Mouse (Mus musculus) MEL (cell line): Measurements from ENCODE around the gene Erbin. TPM values are rescaled to one million over a fixed set of nuclear protein-coding genes. Genes with fewer than 3 reads are reported as not detected.

ENCODE experiments used
- DNase-seq: peaks from one replicate; pipeline ENCODE4 v3.0.0; 2011; ENCODE audit warnings: low read depth, low spot score
- H3K27ac ChIP-seq: 2 replicates; pipeline ENCODE4 v1.5.1; 2012; ENCODE audit warnings: low read depth, mild to moderate bottlenecking, control low read depth, low read length, moderate library complexity; ENCODE audit not compliant: control insufficient read depth
- H3K27me3 ChIP-seq, 2 experiments: fragments of 150-350 bp in 1 of 2; sonication (generic) in 1 of 2; 2 replicates each; pipeline ENCODE4 v1.6.1; 2012; ENCODE audit warnings: low read length in 2 of 2, mild to moderate bottlenecking in 2 of 2, improper control_type of control experiment in 1 of 2, moderate library complexity in 1 of 2; ENCODE audit not compliant: insufficient read depth in 2 of 2, control insufficient read depth in 1 of 2
- H3K36me3 ChIP-seq, 2 experiments: 2 replicates each; pipeline ENCODE4 v1.6.1; 2012 to 2014; ENCODE audit warnings: low read length in 2 of 2, improper control_type of control experiment in 1 of 2, inconsistent platforms in 1 of 2, mild to moderate bottlenecking in 1 of 2; ENCODE audit not compliant: insufficient read depth in 2 of 2, control insufficient read depth in 1 of 2
- H3K4me1 ChIP-seq, 2 experiments: fragments of 150-350 bp in 1 of 2; sonication (generic) in 1 of 2; 2 replicates each; pipeline ENCODE4 v1.6.1; 2012; ENCODE audit warnings: low read length in 2 of 2, improper control_type of control experiment in 1 of 2, mild to moderate bottlenecking in 1 of 2; ENCODE audit not compliant: insufficient read depth in 2 of 2, control insufficient read depth in 1 of 2
- H3K4me3 ChIP-seq, 2 experiments: fragments of 150-350 bp in 1 of 2; sonication (generic) in 1 of 2; 2 replicates each; pipeline ENCODE4 v1.5.1; 2012; ENCODE audit warnings: low read depth in 2 of 2, low read length in 2 of 2, mild to moderate bottlenecking in 2 of 2, moderate library complexity in 2 of 2, control low read depth in 1 of 2, improper control_type of control experiment in 1 of 2; ENCODE audit not compliant: control insufficient read depth in 1 of 2, insufficient read depth in 1 of 2
- H3K79me2 ChIP-seq: 2 replicates; pipeline ENCODE4 v1.6.1; 2012; ENCODE audit warnings: mild to moderate bottlenecking, low read length, moderate library complexity; ENCODE audit not compliant: control insufficient read depth, poor library complexity, insufficient read depth
- H3K9ac ChIP-seq: 2 replicates; pipeline ENCODE4 v1.6.1; 2012; ENCODE audit warnings: low read depth, mild to moderate bottlenecking, control low read depth, low read length, moderate library complexity; ENCODE audit not compliant: control insufficient read depth, poor library complexity, severe bottlenecking
- H3K9me3 ChIP-seq: fragments of 150-350 bp; sonication (generic); replicated peaks from 2 replicates; pipeline ENCODE4 v1.6.1; 2012; ENCODE audit warnings: mild to moderate bottlenecking, low read length, improper control_type of control experiment, moderate library complexity; ENCODE audit not compliant: insufficient read depth
- BHLHE40 ChIP-seq: IDR thresholded peaks from 2 replicates; pipeline ENCODE4 v1.6.1; 2012; ENCODE audit warnings: low read depth, mild to moderate bottlenecking, inconsistent platforms, low read length, improper control_type of control experiment, borderline replicate concordance
- CHD1 ChIP-seq: IDR thresholded peaks from 2 replicates; pipeline ENCODE4 v1.6.1; 2012; ENCODE audit warnings: low read depth, mild to moderate bottlenecking, inconsistent platforms, low read length, improper control_type of control experiment
- CHD2 ChIP-seq: IDR thresholded peaks from 2 replicates; pipeline ENCODE4 v1.6.1; 2011; ENCODE audit warnings: low read length, improper control_type of control experiment
- E2F4 ChIP-seq: IDR thresholded peaks from 2 replicates; pipeline ENCODE4 v1.6.1; 2011; ENCODE audit warnings: low read depth, low read length, improper control_type of control experiment, borderline replicate concordance
- ELF1 ChIP-seq: IDR thresholded peaks from 2 replicates; pipeline ENCODE4 v1.6.1; 2014; ENCODE audit warnings: low read depth, mild to moderate bottlenecking, inconsistent platforms, low read length, improper control_type of control experiment, moderate library complexity
- EP300 ChIP-seq, 2 experiments: IDR thresholded peaks; 2 replicates each; pipeline ENCODE4 v1.6.1; 2011; ENCODE audit warnings: improper control_type of control experiment in 2 of 2, low read length in 2 of 2, low read depth in 1 of 2, mild to moderate bottlenecking in 1 of 2
- ETS1 ChIP-seq: IDR thresholded peaks from 2 replicates; pipeline ENCODE4 v1.6.1; 2012; ENCODE audit warnings: low read depth, mild to moderate bottlenecking, inconsistent platforms, low read length, improper control_type of control experiment, moderate library complexity
- GABPA ChIP-seq: IDR thresholded peaks from 2 replicates; pipeline ENCODE4 v1.6.1; 2012; ENCODE audit warnings: low read depth, mild to moderate bottlenecking, inconsistent platforms, low read length, improper control_type of control experiment, moderate library complexity
- MAFK ChIP-seq: IDR thresholded peaks from 2 replicates; pipeline ENCODE4 v1.6.1; 2011; ENCODE audit warnings: low read depth, mild to moderate bottlenecking, low read length, improper control_type of control experiment, borderline replicate concordance
- MXI1 ChIP-seq: IDR thresholded peaks from 2 replicates; pipeline ENCODE4 v1.6.1; 2011; ENCODE audit warnings: mild to moderate bottlenecking, low read depth, low read length, improper control_type of control experiment
- MYB ChIP-seq: IDR thresholded peaks from 2 replicates; pipeline ENCODE4 v1.6.1; 2011; ENCODE audit warnings: mild to moderate bottlenecking, low read depth, low read length, improper control_type of control experiment
- MYC ChIP-seq: IDR thresholded peaks from 2 replicates; pipeline ENCODE4 v1.6.1; 2011; ENCODE audit warnings: low read depth, mild to moderate bottlenecking, low read length, improper control_type of control experiment, moderate library complexity
- NELFE ChIP-seq: IDR thresholded peaks from 2 replicates; pipeline ENCODE4 v1.6.1; 2011; ENCODE audit warnings: low read depth, low read length, improper control_type of control experiment
- POLR2A ChIP-seq, 2 experiments: IDR thresholded peaks; 2 replicates each; pipeline ENCODE4 v1.6.1; 2011 to 2012; ENCODE audit warnings: low read length in 2 of 2, mild to moderate bottlenecking in 2 of 2, control low read depth in 1 of 2, improper control_type of control experiment in 1 of 2, low read depth in 1 of 2, moderate library complexity in 1 of 2; ENCODE audit not compliant: control insufficient read depth in 1 of 2, insufficient read depth in 1 of 2, poor library complexity in 1 of 2
- POLR2AphosphoS2 ChIP-seq: IDR thresholded peaks from 2 replicates; pipeline ENCODE4 v1.6.1; 2011; ENCODE audit warnings: low read length, improper control_type of control experiment
- POLR2AphosphoS5 ChIP-seq: IDR thresholded peaks from 2 replicates; pipeline ENCODE4 v1.6.1; 2012; ENCODE audit warnings: low read depth, borderline replicate concordance, mild to moderate bottlenecking, inconsistent platforms, low read length, moderate library complexity, mixed read lengths
- RAD21 ChIP-seq: IDR thresholded peaks from 2 replicates; pipeline ENCODE4 v1.6.1; 2011; ENCODE audit warnings: mild to moderate bottlenecking, low read depth, low read length, improper control_type of control experiment
- SIN3A ChIP-seq: IDR thresholded peaks from 2 replicates; pipeline ENCODE4 v1.6.1; 2012; ENCODE audit warnings: low read length, improper control_type of control experiment, inconsistent platforms
- SMC3 ChIP-seq: IDR thresholded peaks from 2 replicates; pipeline ENCODE4 v1.6.1; 2011; ENCODE audit warnings: low read depth, low read length, improper control_type of control experiment
- TAL1 ChIP-seq: IDR thresholded peaks from 2 replicates; pipeline ENCODE4 v1.6.1; 2012; ENCODE audit warnings: mild to moderate bottlenecking, inconsistent platforms, low read length, moderate library complexity, mixed read lengths
- USF1 ChIP-seq: IDR thresholded peaks from 2 replicates; pipeline ENCODE4 v1.6.1; 2014; ENCODE audit warnings: low read depth, mild to moderate bottlenecking, inconsistent platforms, low read length, improper control_type of control experiment, moderate library complexity
- USF2 ChIP-seq, 2 experiments: IDR thresholded peaks; 2 replicates each; pipeline ENCODE4 v1.6.1; 2011 to 2012; ENCODE audit warnings: improper control_type of control experiment in 2 of 2, low read length in 2 of 2, borderline replicate concordance in 1 of 2, inconsistent platforms in 1 of 2, low read depth in 1 of 2, mild to moderate bottlenecking in 1 of 2; ENCODE audit not compliant: insufficient read depth in 1 of 2
- ZC3H11A ChIP-seq: IDR thresholded peaks from 2 replicates; pipeline ENCODE4 v1.6.1; 2012; ENCODE audit warnings: low read depth, mild to moderate bottlenecking, inconsistent platforms, low read length, improper control_type of control experiment
- ZMIZ1 ChIP-seq: IDR thresholded peaks from 2 replicates; pipeline ENCODE4 v1.6.1; 2012; ENCODE audit warnings: low read depth, mild to moderate bottlenecking, inconsistent platforms, low read length, improper control_type of control experiment, moderate library complexity
- polyA plus RNA-seq, 2 experiments: library from polyadenylated mRNA; stranded (reverse) in 1 of 2; unstranded in 1 of 2; fragments of >175 nt in 1 of 2; fragments of >200 nt in 1 of 2; gene quantifications; 2 replicates each; pipeline versions ENCODE4 v1.2.1 to v1.2.4; 2012; ENCODE audit warnings: low replicate concordance in 2 of 2, low read depth in 1 of 2; ENCODE audit not compliant: insufficient read length in 2 of 2, insufficient read depth in 1 of 2, missing spikeins in 1 of 2
- total RNA-seq: library from RNA; depleted of rRNA; stranded (reverse); fragments of 300-350 nt; gene quantifications from 2 replicates; pipeline ENCODE4 v1.2.3, GENCODE M21; 2012

Gene Erbin
- total and polyA plus RNA-seq, 3 experiments: 15.2 to 18.6 TPM; not detected in 1

DNA sequence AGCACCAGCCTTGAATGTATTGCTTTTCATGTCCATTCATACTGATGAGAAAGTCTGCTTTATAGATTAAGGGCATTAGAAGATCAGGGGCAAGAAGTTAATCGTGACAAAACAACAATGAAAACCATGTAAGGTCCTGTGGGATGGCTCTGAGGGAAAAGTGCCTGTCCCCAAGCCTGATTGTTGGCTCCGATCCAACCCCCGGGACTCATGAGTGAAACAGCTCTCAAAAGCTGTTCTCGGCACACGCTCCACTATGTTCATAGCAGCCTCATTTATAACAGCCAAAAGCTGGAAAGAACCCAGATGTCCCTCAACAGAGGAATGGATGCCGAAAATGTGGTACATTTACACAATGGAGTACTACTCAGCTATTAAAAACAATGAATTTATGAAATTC, 4.3 kb upstream of the Erbin start:
- no peak overlapping the region for H3K27ac ChIP-seq
- H3K36me3 ChIP-seq: no peaks in the 10 kb centered on the region
- TF ChIP-seq USF1 (no peak), ZMIZ1 (no peak), MAFK (no peak), NELFE (no peak), SMC3 (no peak), POLR2AphosphoS5 (no peak), E2F4 (no peak), POLR2AphosphoS2 (no peak), MXI1 (no peak), CHD1 (no peak), RAD21 (no peak), EP300 (IDR thresholded peaks at IDR 0.05; ENCODE audit: low read depth in 1 of 2, low read length in 2 of 2) (no peak), ELF1 (no peak), BHLHE40 (no peak), USF2 (IDR thresholded peaks at IDR 0.05; ENCODE audit: borderline replicate concordance in 1 of 2, insufficient read depth in 1 of 2, low read depth in 1 of 2, low read length in 2 of 2) (no peak), POLR2A (IDR thresholded peaks at IDR 0.05; ENCODE audit: control insufficient read depth in 1 of 2, insufficient read depth in 1 of 2, low read depth in 1 of 2, low read length in 2 of 2, poor library complexity in 1 of 2) (no peak)
- no peaks in the 10 kb centered on the region for H3K9me3 ChIP-seq
- no peak overlapping the region for H3K4me3 ChIP-seq
- H3K27me3 ChIP-seq: no peaks in the 10 kb centered on the region
- no peak overlapping the region for H3K9ac ChIP-seq
- H3K79me2 ChIP-seq: peaks cover 14% of the 10 kb centered on the region
- H3K4me1 ChIP-seq: no peaks in the 10 kb centered on the region
- no peak for DNase-seq

- H3K4me1 ChIP-seq: no peaks in the 10 kb centered on the region
- TF ChIP-seq TAL1 (no peak), SIN3A (no peak), RAD21 (no peak), GABPA (no peak), MYC (no peak), CHD2 (no peak), ZC3H11A (no peak), MXI1 (no peak), MYB (no peak), CHD1 (no peak), BHLHE40 (no peak), ETS1 (no peak)
Observed at GRCm38 (mm10) chr13:103923402-103924065, 3.2 kb upstream of the Erbin start.

More at GRCm38 (mm10) chr13:103923402-103924065, 3.2 kb upstream of the Erbin start:
- DNase-seq: no peak
- Histone ChIP-seq H3K9ac (no peak overlapping the region), H3K27me3 (no peaks in the 10 kb centered on the region), H3K4me3 (no peak overlapping the region), H3K79me2 (peaks cover 21% of the 10 kb centered on the region), H3K36me3 (no peaks in the 10 kb centered on the region), H3K9me3 (no peaks in the 10 kb centered on the region), H3K27ac (no peak overlapping the region)
